Mouse (Mus musculus): ENCODE data around the gene Myo15. TPM values are rescaled to one million over a fixed set of nuclear protein-coding genes. Genes with fewer than 3 reads are reported as not detected.
"Not testable (repeated sequence)": the region's sequence is repeated elsewhere in the genome, so short reads cannot be mapped to it uniquely, and the experiment has no call there.

Gene Myo15
- total and polyA plus RNA-seq, 2 experiments from 2014 or later: not detected

DNA sequence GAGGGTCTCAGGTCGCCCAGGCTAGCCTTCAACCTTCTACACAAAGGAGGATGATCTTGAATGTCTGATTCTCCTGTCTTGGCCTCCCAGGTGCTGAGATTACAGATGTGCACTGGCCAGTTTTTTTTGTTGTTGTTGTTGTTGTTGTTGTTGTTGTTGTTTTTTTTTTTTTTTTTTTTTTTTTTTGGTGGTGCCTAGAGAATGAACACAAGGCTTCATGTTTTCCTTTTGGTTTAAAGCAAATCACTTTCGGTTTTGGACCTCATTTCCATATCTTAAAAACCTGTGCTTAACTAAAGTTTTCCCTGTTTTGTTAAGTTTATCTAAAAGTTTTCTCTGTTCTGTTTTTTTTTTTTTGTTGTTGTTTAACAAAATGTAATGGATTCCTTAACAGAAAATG, 70.4 kb downstream of the Myo15 start:
- WGBS: 7% methylated on average over 2 of the region's 2 CpGs
- Histone ChIP-seq H3K4me2 (ENCODE audit: low read depth, low read length) (peak overlapping the region; percentile 99), H3K27ac (ENCODE audit: low read depth) (no peak overlapping the region), H3K4me1 (ENCODE audit: control insufficient read depth, insufficient read depth) (peaks cover 42% of the 10 kb centered on the region), H3K36me3 (replicated peaks; ENCODE audit: control insufficient read depth, insufficient read depth, low read length) (peaks cover 13% of the 10 kb centered on the region; the same call in 1 of the 2 replicates), H3K27me3 (ENCODE audit: control insufficient read depth, insufficient read depth, low read length) (no peaks in the 10 kb centered on the region), H3K4me3 (ENCODE audit: low read depth, low read length) (peak overlapping the region; percentile 95), H3K9ac (replicated peaks; ENCODE audit: low read depth, low read length) (peak overlapping the region; percentile 89), H3K9me3 (replicated peaks; ENCODE audit: control insufficient read depth, low read length) (no peaks in the 10 kb centered on the region)
- TF ChIP-seq CTCF (IDR thresholded peaks at IDR 0.05; ENCODE audit: low read depth) (no peak), EP300 (IDR thresholded peaks at IDR 0.05; ENCODE audit: low read depth) (no peak)
- DNase-seq (ENCODE audit: low spot score) (no peak), ATAC-seq (ENCODE audit: insufficient read depth, low read depth) (no peak)

DNA sequence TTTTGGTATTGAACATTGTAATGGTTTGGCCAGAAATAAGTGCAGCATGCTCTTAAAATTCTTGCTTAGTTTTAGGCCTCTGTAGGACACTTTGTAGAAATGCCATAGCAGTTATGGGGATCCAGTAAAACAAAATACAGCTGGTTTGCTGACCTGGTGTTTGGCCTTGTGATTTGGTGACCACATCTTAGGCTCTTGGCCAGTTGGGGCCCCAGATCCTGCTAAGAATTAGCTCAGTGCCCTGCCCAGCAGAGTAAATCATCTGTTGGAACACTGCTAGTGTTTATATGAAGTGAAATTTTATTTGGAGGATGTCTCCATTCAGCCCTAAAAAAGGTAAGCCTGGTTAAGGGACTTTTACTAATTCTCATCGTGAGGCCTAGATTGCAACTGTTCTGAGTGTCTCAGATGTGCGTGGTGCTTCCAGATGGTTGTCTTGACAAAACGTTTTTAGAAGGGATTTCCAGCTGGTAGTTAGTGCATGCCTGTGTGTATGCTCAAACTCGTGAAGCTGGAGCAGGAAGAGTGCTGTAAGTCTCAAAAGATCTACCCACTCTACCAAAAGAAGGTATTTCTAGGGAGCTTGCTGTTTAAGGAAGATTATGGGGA, 71.0 kb downstream of the Myo15 start:
- WGBS: 5% methylated on average over 4 of the region's 4 CpGs
- H3K9me3 ChIP-seq (replicated peaks; ENCODE audit: control insufficient read depth, low read length): no peaks in the 10 kb centered on the region
- H3K4me1 ChIP-seq (ENCODE audit: control insufficient read depth, insufficient read depth): peaks cover 46% of the 10 kb centered on the region
- DNase-seq (ENCODE audit: low spot score) (peak; percentile 16), ATAC-seq (ENCODE audit: insufficient read depth, low read depth) (no peak)
- H3K9ac ChIP-seq (replicated peaks; ENCODE audit: low read depth, low read length): peak overlapping the region; percentile 51
- peak overlapping the region; percentile 43; the same call in 1 of the 2 replicates for H3K27ac ChIP-seq (ENCODE audit: low read depth)
- H3K4me2 ChIP-seq (ENCODE audit: low read depth, low read length): peak overlapping the region; percentile 99
- peak overlapping the region; percentile 95 for H3K4me3 ChIP-seq (ENCODE audit: low read depth, low read length)
- H3K27me3 ChIP-seq (ENCODE audit: control insufficient read depth, insufficient read depth, low read length): no peaks in the 10 kb centered on the region
- TF ChIP-seq EP300 (IDR thresholded peaks at IDR 0.05; ENCODE audit: low read depth) (no peak), CTCF (IDR thresholded peaks at IDR 0.05; ENCODE audit: low read depth) (no peak)
- H3K36me3 ChIP-seq (replicated peaks; ENCODE audit: control insufficient read depth, insufficient read depth, low read length): peaks cover 13% of the 10 kb centered on the region; the same call in 1 of the 2 replicates

DNA sequence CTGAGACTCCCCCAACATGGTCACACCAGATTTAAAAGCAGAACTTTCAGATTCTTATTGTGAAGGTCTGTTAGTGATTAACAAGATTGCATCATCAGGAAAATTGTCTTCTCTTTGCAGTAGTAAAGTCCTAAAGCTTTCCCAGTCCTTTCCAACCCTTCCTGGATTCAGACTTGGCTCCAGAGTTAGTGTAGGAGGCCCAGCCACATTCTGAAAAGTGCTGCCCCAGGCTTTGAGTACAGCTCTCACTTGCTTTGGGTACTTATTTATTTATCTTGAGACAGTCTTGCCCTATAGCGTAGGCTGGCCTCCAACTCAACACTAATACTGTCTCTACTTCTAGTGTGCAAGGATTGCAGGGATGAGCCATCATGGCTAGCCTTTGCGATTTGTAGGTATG, 71.6 kb downstream of the Myo15 start:
- H3K27me3 ChIP-seq (ENCODE audit: control insufficient read depth, insufficient read depth, low read length): no peaks in the 10 kb centered on the region
- H3K4me1 ChIP-seq (ENCODE audit: control insufficient read depth, insufficient read depth): peaks cover 53% of the 10 kb centered on the region
- H3K36me3 ChIP-seq (replicated peaks; ENCODE audit: control insufficient read depth, insufficient read depth, low read length): peaks cover 13% of the 10 kb centered on the region; the same call in 1 of the 2 replicates
- no peak for DNase-seq (ENCODE audit: low spot score)
- 41% methylated on average over 2 of the region's 2 CpGs for WGBS
- ATAC-seq (ENCODE audit: insufficient read depth, low read depth): no peak
- H3K9me3 ChIP-seq (replicated peaks; ENCODE audit: control insufficient read depth, low read length): no peaks in the 10 kb centered on the region
- peak overlapping the region; percentile 51 for H3K9ac ChIP-seq (replicated peaks; ENCODE audit: low read depth, low read length)
- peak overlapping the region; percentile 95 for H3K4me3 ChIP-seq (ENCODE audit: low read depth, low read length)
- no peak for TF ChIP-seq CTCF (IDR thresholded peaks at IDR 0.05; ENCODE audit: low read depth)
- TF ChIP-seq EP300 (IDR thresholded peaks at IDR 0.05; ENCODE audit: low read depth): no peak
- H3K4me2 ChIP-seq (ENCODE audit: low read depth, low read length): peak overlapping the region; percentile 99
- H3K27ac ChIP-seq (ENCODE audit: low read depth): peak overlapping the region; percentile 43; the same call in 1 of the 2 replicates

DNA sequence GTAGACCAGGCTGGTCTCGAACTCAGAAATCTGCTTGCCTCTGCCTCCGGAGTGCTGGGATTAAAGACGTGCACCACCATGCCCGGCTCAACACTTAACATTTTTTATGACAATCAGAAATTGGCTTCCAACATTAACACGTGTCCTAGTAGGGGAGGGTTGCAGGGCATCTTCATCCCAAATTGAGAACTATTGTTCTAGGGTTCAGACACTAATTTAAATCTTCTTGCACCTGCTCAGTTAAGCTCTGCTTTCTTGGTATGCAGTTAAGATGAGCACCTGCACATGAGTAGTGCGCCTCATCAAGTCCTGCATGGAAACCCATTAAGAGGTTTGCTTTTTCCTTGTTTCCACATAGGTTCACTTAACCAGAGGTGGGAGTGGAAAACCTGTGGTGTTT, 72.7 kb downstream of the Myo15 start:
- Histone ChIP-seq H3K36me3 (replicated peaks; ENCODE audit: control insufficient read depth, insufficient read depth, low read length) (peaks cover 13% of the 10 kb centered on the region; the same call in 1 of the 2 replicates), H3K4me1 (ENCODE audit: control insufficient read depth, insufficient read depth) (peaks cover 58% of the 10 kb centered on the region)

DNA sequence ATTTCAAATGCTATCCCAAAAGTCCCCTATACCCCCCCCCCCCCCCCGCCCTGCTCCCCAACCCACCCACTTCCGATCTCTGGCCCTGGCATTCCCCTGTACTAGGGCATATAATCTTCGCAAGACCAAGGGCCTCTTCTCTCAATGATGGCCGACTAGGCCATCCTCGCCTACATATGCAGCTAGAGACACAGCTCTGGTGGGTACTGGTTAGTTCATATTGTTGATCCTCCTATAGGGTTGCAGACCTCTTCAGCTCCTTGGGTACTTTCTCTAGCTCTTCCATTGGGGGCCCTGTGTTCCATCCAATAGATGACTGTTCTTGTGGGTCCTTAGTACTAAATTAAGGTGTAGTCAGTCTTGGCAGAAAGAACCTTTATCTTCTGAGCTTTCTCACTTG, 74.1 kb downstream of the Myo15 start:
- H3K27me3 ChIP-seq (ENCODE audit: control insufficient read depth, insufficient read depth, low read length); ATAC-seq (ENCODE audit: insufficient read depth, low read depth); DNase-seq (ENCODE audit: low spot score); H3K27ac ChIP-seq (ENCODE audit: low read depth); H3K9me3 ChIP-seq (replicated peaks; ENCODE audit: control insufficient read depth, low read length); H3K9ac ChIP-seq (replicated peaks; ENCODE audit: low read depth, low read length); H3K4me3 ChIP-seq (ENCODE audit: low read depth, low read length); H3K4me2 ChIP-seq (ENCODE audit: low read depth, low read length): not testable (repeated sequence)
- peaks cover 25% of the 10 kb centered on the region for H3K36me3 ChIP-seq (replicated peaks; ENCODE audit: control insufficient read depth, insufficient read depth, low read length)
- WGBS: 73% methylated on average over 5 of the region's 5 CpGs
- peaks cover 65% of the 10 kb centered on the region for H3K4me1 ChIP-seq (ENCODE audit: control insufficient read depth, insufficient read depth)

More for the DNA sequence above, 72.7 kb downstream of the Myo15 start:
- TF ChIP-seq EP300 (IDR thresholded peaks at IDR 0.05; ENCODE audit: low read depth): no peak
- no peak for TF ChIP-seq CTCF (IDR thresholded peaks at IDR 0.05; ENCODE audit: low read depth)
- ATAC-seq (ENCODE audit: insufficient read depth, low read depth) (no peak), DNase-seq (ENCODE audit: low spot score) (no peak)
- no peaks in the 10 kb centered on the region for H3K27me3 ChIP-seq (ENCODE audit: control insufficient read depth, insufficient read depth, low read length)
- no peak overlapping the region for H3K9ac ChIP-seq (replicated peaks; ENCODE audit: low read depth, low read length)
- no peak overlapping the region for H3K27ac ChIP-seq (ENCODE audit: low read depth)
- H3K4me3 ChIP-seq (ENCODE audit: low read depth, low read length): no peak overlapping the region
- no peak overlapping the region for H3K4me2 ChIP-seq (ENCODE audit: low read depth, low read length)
- WGBS: 72% methylated on average over 6 of the region's 6 CpGs
- no peaks in the 10 kb centered on the region for H3K9me3 ChIP-seq (replicated peaks; ENCODE audit: control insufficient read depth, low read length)

DNA sequence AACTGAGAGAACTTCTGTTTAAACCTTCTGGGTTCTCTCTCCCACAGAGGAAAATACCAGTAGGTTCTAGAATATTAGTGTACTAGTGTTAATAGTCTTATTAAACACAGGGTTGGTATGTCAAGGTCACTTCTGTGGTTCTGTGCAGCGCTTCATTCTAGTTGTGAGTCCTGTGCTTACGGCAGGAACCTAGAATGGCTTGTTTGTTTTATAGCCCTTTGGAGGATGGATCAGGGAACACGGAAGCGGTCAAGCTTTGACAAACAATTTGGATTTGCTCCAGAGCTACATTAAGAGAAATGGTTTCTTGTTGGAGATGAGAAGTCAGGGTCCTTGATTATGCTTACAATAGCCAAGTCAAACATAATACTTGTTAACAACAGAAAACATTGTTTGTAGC, 76.3 kb downstream of the Myo15 start:
- peak; percentile 17 for DNase-seq (ENCODE audit: low spot score)
- peaks cover 60% of the 10 kb centered on the region for H3K4me1 ChIP-seq (ENCODE audit: control insufficient read depth, insufficient read depth)
- H3K27me3 ChIP-seq (ENCODE audit: control insufficient read depth, insufficient read depth, low read length): no peaks in the 10 kb centered on the region
- no peaks in the 10 kb centered on the region for H3K9me3 ChIP-seq (replicated peaks; ENCODE audit: control insufficient read depth, low read length)
- TF ChIP-seq EP300 (IDR thresholded peaks at IDR 0.05; ENCODE audit: low read depth) (no peak), CTCF (IDR thresholded peaks at IDR 0.05; ENCODE audit: low read depth) (no peak)
- peak overlapping the region; percentile 23 for H3K4me2 ChIP-seq (ENCODE audit: low read depth, low read length)
- H3K9ac ChIP-seq (replicated peaks; ENCODE audit: low read depth, low read length): no peak overlapping the region
- ATAC-seq (ENCODE audit: insufficient read depth, low read depth): no peak
- peaks cover 42% of the 10 kb centered on the region for H3K36me3 ChIP-seq (replicated peaks; ENCODE audit: control insufficient read depth, insufficient read depth, low read length)
- no peak overlapping the region for H3K4me3 ChIP-seq (ENCODE audit: low read depth, low read length)
- 36% methylated on average over 4 of the region's 4 CpGs for WGBS
- peak overlapping the region; percentile 74 for H3K27ac ChIP-seq (ENCODE audit: low read depth)

Data from heart, postnatal 0 days (tissue).